Mouse (Mus musculus) liver, embryonic 16.5 days (tissue): ENCODE measurements at regions not wholly inside any gene's neighbourhood (a gene's known extent, or its start where the extent isn't known, plus 50 kb on each side); places are given as distances from the start of the nearest gene placed in this dataset.

ENCODE experiments used
- ATAC-seq: fragments of 200-750 bp; cut with Nextera tagmentation; 2 replicates; pipeline ENCODE4 v1.8.0; 2017; ENCODE audit warnings: low read depth, mild to moderate bottlenecking, moderate number of reproducible peaks, moderate library complexity
- H3K27ac ChIP-seq: fragments of 300-500 bp; sonication (generic); 2 replicates; pipeline ENCODE4 v1.5.1; 2014; ENCODE audit warnings: mild to moderate bottlenecking, low read length
- H3K27me3 ChIP-seq: fragments of 300-500 bp; sonication (generic); 2 replicates; pipeline ENCODE4 v1.6.1; 2014; ENCODE audit warnings: low read depth, low read length, mixed read lengths; ENCODE audit not compliant: control insufficient read depth, insufficient read depth
- H3K36me3 ChIP-seq: fragments of 300-500 bp; sonication (generic); 2 replicates; pipeline ENCODE4 v1.6.1; 2014; ENCODE audit warnings: mild to moderate bottlenecking; ENCODE audit not compliant: control insufficient read depth, insufficient read depth
- H3K4me1 ChIP-seq: fragments of 300-500 bp; sonication (generic); 2 replicates; pipeline ENCODE4 v1.6.1; 2014; ENCODE audit warnings: low read depth, low read length, mixed read lengths; ENCODE audit not compliant: control insufficient read depth
- H3K4me2 ChIP-seq: fragments of 300-500 bp; sonication (generic); 2 replicates; pipeline ENCODE4 v1.6.1; 2014; ENCODE audit warnings: low read depth, low read length, mixed read lengths
- H3K4me3 ChIP-seq: fragments of 300-500 bp; sonication (generic); 2 replicates; pipeline ENCODE4 v1.5.1; 2014; ENCODE audit warnings: low read depth, mild to moderate bottlenecking, low read length
- H3K9ac ChIP-seq: fragments of 300-500 bp; sonication (generic); 2 replicates; pipeline ENCODE4 v1.6.1; 2014; ENCODE audit warnings: low read depth, low read length
- H3K9me3 ChIP-seq: fragments of 300-500 bp; sonication (generic); replicated peaks from 2 replicates; pipeline ENCODE4 v1.6.1; 2016; ENCODE audit warnings: low read length; ENCODE audit not compliant: control insufficient read depth
- WGBS: fragments of 180-500 bp; shearing (Covaris S2); extraction: QIAGEN DNeasy Blood & Tissue Kit; methylation state at CpG from one replicate; pipeline ENCODE4 v1.1.7; 2014; ENCODE audit not compliant: insufficient replicate concordance; 5-methylcytosine and 5-hydroxymethylcytosine counted together

GRCm38 (mm10) chr6:111621684-111622480 lies 651.7 kb upstream of the Lmcd1 start:
- no peak overlapping the region for H3K4me2 ChIP-seq
- no peak overlapping the region for H3K27ac ChIP-seq
- 53% methylated on average over 8 of the region's 8 CpGs for WGBS
- no peak overlapping the region for H3K4me3 ChIP-seq
- H3K4me1 ChIP-seq, result no peaks in the 10 kb centered on the region
- no peaks in the 10 kb centered on the region for H3K36me3 ChIP-seq
- H3K9ac ChIP-seq, result no peak overlapping the region
- no peaks in the 10 kb centered on the region for H3K27me3 ChIP-seq
- no peak for ATAC-seq
- no peaks in the 10 kb centered on the region for H3K9me3 ChIP-seq

GRCm38 (mm10) chr6:111622481-111623139 lies 650.9 kb upstream of the Lmcd1 start:
- Histone ChIP-seq H3K36me3 (no peaks in the 10 kb centered on the region), H3K4me1 (no peaks in the 10 kb centered on the region), H3K27ac (no peak overlapping the region), H3K9me3 (no peaks in the 10 kb centered on the region), H3K4me3 (no peak overlapping the region), H3K9ac (no peak overlapping the region), H3K27me3 (no peaks in the 10 kb centered on the region), H3K4me2 (no peak overlapping the region)
- WGBS, result 68% methylated on average over 7 of the region's 7 CpGs
- ATAC-seq, result no peak

GRCm38 (mm10) chr6:111623140-111623497 lies 650.4 kb upstream of the Lmcd1 start:
- WGBS, result 63% methylated on average over 4 of the region's 4 CpGs
- no peaks in the 10 kb centered on the region for H3K36me3 ChIP-seq
- H3K9me3 ChIP-seq, result no peaks in the 10 kb centered on the region
- no peak overlapping the region for H3K4me2 ChIP-seq
- ATAC-seq, result no peak
- no peak overlapping the region for H3K9ac ChIP-seq
- no peaks in the 10 kb centered on the region for H3K27me3 ChIP-seq
- no peaks in the 10 kb centered on the region for H3K4me1 ChIP-seq
- no peak overlapping the region for H3K27ac ChIP-seq
- H3K4me3 ChIP-seq, result no peak overlapping the region

GRCm38 (mm10) chr6:111625501-111625900 lies 648.1 kb upstream of the Lmcd1 start:
- H3K9ac ChIP-seq, result no peak overlapping the region
- no peak overlapping the region for H3K27ac ChIP-seq
- no peaks in the 10 kb centered on the region for H3K27me3 ChIP-seq
- no peaks in the 10 kb centered on the region for H3K4me1 ChIP-seq
- no peaks in the 10 kb centered on the region for H3K36me3 ChIP-seq
- H3K9me3 ChIP-seq, result no peaks in the 10 kb centered on the region
- no peak overlapping the region for H3K4me3 ChIP-seq
- no peak overlapping the region for H3K4me2 ChIP-seq
- no peak for ATAC-seq

GRCm38 (mm10) chr6:111652736-111653135 lies 620.8 kb upstream of the Lmcd1 start:
- H3K9ac ChIP-seq, result no peak overlapping the region
- no peaks in the 10 kb centered on the region for H3K36me3 ChIP-seq
- H3K9me3 ChIP-seq, result no peaks in the 10 kb centered on the region
- H3K4me2 ChIP-seq, result no peak overlapping the region
- H3K4me3 ChIP-seq, result no peak overlapping the region
- no peaks in the 10 kb centered on the region for H3K4me1 ChIP-seq
- no peaks in the 10 kb centered on the region for H3K27me3 ChIP-seq
- ATAC-seq, result no peak
- 78% methylated on average over 3 of the region's 3 CpGs for WGBS
- no peak overlapping the region for H3K27ac ChIP-seq

- Histone ChIP-seq H3K9ac (no peak overlapping the region), H3K27me3 (no peaks in the 10 kb centered on the region), H3K4me1 (no peaks in the 10 kb centered on the region), H3K4me3 (no peak overlapping the region), H3K4me2 (no peak overlapping the region), H3K27ac (no peak overlapping the region), H3K9me3 (no peaks in the 10 kb centered on the region), H3K36me3 (no peaks in the 10 kb centered on the region)
- ATAC-seq, result no peak
- 42% methylated on average over 2 of the region's 2 CpGs for WGBS
These were observed 613.6 kb upstream of the Lmcd1 start for GRCm38 (mm10) chr6:111659957-111660356.

GRCm38 (mm10) chr6:111664603-111665002 lies 609.0 kb upstream of the Lmcd1 start:
- no peaks in the 10 kb centered on the region for H3K36me3 ChIP-seq
- H3K9ac ChIP-seq, result no peak overlapping the region
- no peaks in the 10 kb centered on the region for H3K4me1 ChIP-seq
- H3K27ac ChIP-seq, result no peak overlapping the region
- H3K4me2 ChIP-seq, result no peak overlapping the region
- ATAC-seq, result no peak
- H3K27me3 ChIP-seq, result no peaks in the 10 kb centered on the region
- no peak overlapping the region for H3K4me3 ChIP-seq
- no peaks in the 10 kb centered on the region for H3K9me3 ChIP-seq

GRCm38 (mm10) chr6:111684911-111685310 lies 588.6 kb upstream of the Lmcd1 start:
- H3K9ac ChIP-seq, result no peak overlapping the region
- H3K36me3 ChIP-seq, result no peaks in the 10 kb centered on the region
- H3K4me3 ChIP-seq, result no peak overlapping the region
- no peak for ATAC-seq
- H3K27me3 ChIP-seq, result no peaks in the 10 kb centered on the region
- H3K27ac ChIP-seq, result no peak overlapping the region
- WGBS, result 40% methylated on average over 2 of the region's 2 CpGs
- no peak overlapping the region for H3K4me2 ChIP-seq
- H3K4me1 ChIP-seq, result no peaks in the 10 kb centered on the region
- H3K9me3 ChIP-seq, result no peaks in the 10 kb centered on the region; the same call in 1 of the 2 replicates

- H3K9me3 ChIP-seq, result no peaks in the 10 kb centered on the region
- H3K4me2 ChIP-seq, result no peak overlapping the region
- H3K4me3 ChIP-seq, result no peak overlapping the region
- H3K27me3 ChIP-seq, result no peaks in the 10 kb centered on the region
- ATAC-seq, result no peak
- no peak overlapping the region for H3K27ac ChIP-seq
- WGBS, result 61% methylated on average over 1 of the region's 1 CpGs
- no peak overlapping the region for H3K9ac ChIP-seq
- no peaks in the 10 kb centered on the region for H3K36me3 ChIP-seq
- H3K4me1 ChIP-seq, result no peaks in the 10 kb centered on the region
These were observed 570.7 kb upstream of the Lmcd1 start for GRCm38 (mm10) chr6:111702864-111703263.
